25 mouse cellular contexts compared by ENCODE assay signal in genomic region chr14:48515538-48515937, GRCm38 (mm10).
DNase-seq lines count a peak whose midpoint lies in the region; ATAC-seq and TF ChIP-seq lines count a peak whose summit lies in the region.
"Had no signal": no experiment of that assay in that cellular context is flagged by ENCODE, and none has a peak within 500 bp of the region (broad histone marks: within the 10 kb centered on the region; RNA-seq: fewer than 3 reads in every experiment).

No protein-coding gene starts in this region.

- H3K4me2 ChIP-seq in forebrain, postnatal 0 days (ENCODE audit: low read depth), result no peak overlapping the region
- no peak overlapping the region for H3K4me2 ChIP-seq in forebrain, embryonic 13.5 days
- H3K4me2 ChIP-seq in midbrain, embryonic 15.5 days, result no peak overlapping the region
- no peak overlapping the region for H3K4me2 ChIP-seq in intestine, embryonic 16.5 days (ENCODE audit: low read depth, low read length)
- H3K4me2 ChIP-seq: heart, embryonic 15.5 days; hindbrain, embryonic 15.5 days; liver, embryonic 15.5 days; neural tube, embryonic 13.5 days had no signal

- ATAC-seq in forebrain, postnatal 0 days, result peak; percentile 34; the same call in 1 of the 2 replicates
- ATAC-seq in forebrain, embryonic 13.5 days, result no peak
- 0 out of 2 replicates have a peak, but pooled peaks have one; percentile 25 for ATAC-seq in midbrain, embryonic 15.5 days (replicated peaks)
- no peak for ATAC-seq in intestine, embryonic 16.5 days
- ATAC-seq: intestine, postnatal 0 days; Patski had no signal

- H3K4me3 ChIP-seq in forebrain, postnatal 0 days (ENCODE audit: low read depth, low read length), result no peak overlapping the region
- H3K4me3 ChIP-seq in forebrain, embryonic 13.5 days, result no peak overlapping the region
- H3K4me3 ChIP-seq in midbrain, embryonic 15.5 days, result no peak overlapping the region
- no peak overlapping the region for H3K4me3 ChIP-seq in intestine, embryonic 16.5 days (ENCODE audit: low read length)
- H3K4me3 ChIP-seq: heart, embryonic 15.5 days; hindbrain, embryonic 15.5 days; liver, embryonic 15.5 days; myocyte; neural tube, embryonic 13.5 days had no signal

- WGBS in forebrain, postnatal 0 days, result 37% methylated on average over 8 of the region's 8 CpGs
- 49% methylated on average over 8 of the region's 8 CpGs for WGBS in forebrain, embryonic 13.5 days
- WGBS in midbrain, embryonic 15.5 days, result 34% methylated on average over 8 of the region's 8 CpGs
- 76% methylated on average over 8 of the region's 8 CpGs for WGBS in intestine, embryonic 16.5 days

- H3K4me1 ChIP-seq in forebrain, postnatal 0 days (ENCODE audit: insufficient read depth), result no peaks in the 10 kb centered on the region
- peaks cover 41% of the 10 kb centered on the region for H3K4me1 ChIP-seq in forebrain, embryonic 13.5 days
- H3K4me1 ChIP-seq in midbrain, embryonic 15.5 days, result peaks cover 22% of the 10 kb centered on the region
- no peaks in the 10 kb centered on the region for H3K4me1 ChIP-seq in intestine, embryonic 16.5 days (ENCODE audit: control insufficient read depth, insufficient read depth, low read length)
- H3K4me1 ChIP-seq: heart, embryonic 15.5 days; liver, embryonic 15.5 days had no signal

- TF ChIP-seq CTCF in forebrain, postnatal 0 days (IDR thresholded peaks at IDR 0.05; ENCODE audit: low read depth), result no peak
- TF ChIP-seq CTCF in brain, embryonic 14.5 days (IDR thresholded peaks at IDR 0.05; ENCODE audit: borderline replicate concordance, extremely low read depth, insufficient read depth, insufficient read length), result no peak

- no peak for TF ChIP-seq POLR2A in brain, embryonic 14.5 days (IDR thresholded peaks at IDR 0.05; ENCODE audit: borderline replicate concordance, extremely low read depth, insufficient read depth, insufficient read length, poor library complexity, severe bottlenecking)

- peak; percentile 53 for DNase-seq in forebrain, postnatal 0 days
- DNase-seq in lung, adult 18-20 months, result peak; percentile 13 to 35
- DNase-seq in lung, postnatal 14 days, result no peak
- DNase-seq in brain, embryonic 14.5 days (ENCODE audit: low read depth), result peak; percentile 86
- DNase-seq: B cell, adult 2 months; cerebellum, adult 11-12 months; gastrocnemius, postnatal 36 days; heart, postnatal 36 days; retina, postnatal 1 day; right cerebral cortex, postnatal 25 days; spleen, adult 18-20 months; thymus, postnatal 14 days had no signal

- H3K9ac ChIP-seq in forebrain, postnatal 0 days, result no peak overlapping the region
- no peak overlapping the region for H3K9ac ChIP-seq in forebrain, embryonic 13.5 days
- H3K9ac ChIP-seq in midbrain, embryonic 15.5 days, result no peak overlapping the region
- no peak overlapping the region for H3K9ac ChIP-seq in intestine, embryonic 16.5 days (ENCODE audit: low read depth, low read length)
- H3K9ac ChIP-seq: heart, embryonic 15.5 days; hindbrain, embryonic 15.5 days; liver, embryonic 15.5 days; neural tube, embryonic 13.5 days had no signal

- no peaks in the 10 kb centered on the region for H3K9me3 ChIP-seq in forebrain, postnatal 0 days (ENCODE audit: low read length)
- H3K9me3 ChIP-seq in forebrain, embryonic 13.5 days (replicated peaks), result no peaks in the 10 kb centered on the region
- no peaks in the 10 kb centered on the region for H3K9me3 ChIP-seq in midbrain, embryonic 15.5 days
- no peaks in the 10 kb centered on the region for H3K9me3 ChIP-seq in intestine, embryonic 16.5 days (ENCODE audit: control insufficient read depth, low read length)
- H3K9me3 ChIP-seq: G1E; heart, embryonic 15.5 days; hindbrain, embryonic 15.5 days; liver, embryonic 15.5 days had no signal

- no peaks in the 10 kb centered on the region; the same call in 1 of the 2 replicates for H3K27me3 ChIP-seq in forebrain, postnatal 0 days (ENCODE audit: insufficient read depth, low read length)
- H3K27me3 ChIP-seq in forebrain, embryonic 13.5 days, result peaks cover 43% of the 10 kb centered on the region
- H3K27me3 ChIP-seq in midbrain, embryonic 15.5 days (replicated peaks), result peaks cover 26% of the 10 kb centered on the region
- no peaks in the 10 kb centered on the region for H3K27me3 ChIP-seq in intestine, embryonic 16.5 days (replicated peaks; ENCODE audit: control insufficient read depth, insufficient read depth, low read length)
- H3K27me3 ChIP-seq: CH12.LX; heart, embryonic 15.5 days; liver, embryonic 15.5 days; Patski had no signal

- no peak overlapping the region for H3K27ac ChIP-seq in forebrain, postnatal 0 days (ENCODE audit: low read depth, low read length)
- no peak overlapping the region for H3K27ac ChIP-seq in forebrain, embryonic 13.5 days
- no peak overlapping the region for H3K27ac ChIP-seq in midbrain, embryonic 15.5 days
- H3K27ac ChIP-seq in intestine, embryonic 16.5 days (ENCODE audit: low read length), result no peak overlapping the region
- H3K27ac ChIP-seq: heart, embryonic 15.5 days; hindbrain, embryonic 15.5 days; liver, embryonic 15.5 days; macrophage; neural tube, embryonic 13.5 days had no signal

- H3K36me3 ChIP-seq in forebrain, postnatal 0 days (ENCODE audit: insufficient read depth), result no peaks in the 10 kb centered on the region
- H3K36me3 ChIP-seq in forebrain, embryonic 13.5 days (ENCODE audit: poor library complexity, severe bottlenecking), result no peaks in the 10 kb centered on the region
- no peaks in the 10 kb centered on the region for H3K36me3 ChIP-seq in midbrain, embryonic 15.5 days (replicated peaks)
- no peaks in the 10 kb centered on the region for H3K36me3 ChIP-seq in intestine, embryonic 16.5 days (ENCODE audit: control insufficient read depth, insufficient read depth, low read length)
- H3K36me3 ChIP-seq: G1E; hindbrain, embryonic 15.5 days had no signal

Comparison
In these comparisons a context has a peak if more than half of its experiments do, and no peak if none do; other contexts are left out.
1. ATAC-seq: peak in forebrain, postnatal 0 days (single experiment) and midbrain, embryonic 15.5 days (single experiment); none in forebrain, embryonic 13.5 days (single experiment) and intestine, embryonic 16.5 days (single experiment).